Mouse (Mus musculus): ENCODE measurements at regions not wholly inside any gene's neighbourhood (a gene's known extent, or its start where the extent isn't known, plus 50 kb on each side); places are given as distances from the start of the nearest gene placed in this dataset.

DNA sequence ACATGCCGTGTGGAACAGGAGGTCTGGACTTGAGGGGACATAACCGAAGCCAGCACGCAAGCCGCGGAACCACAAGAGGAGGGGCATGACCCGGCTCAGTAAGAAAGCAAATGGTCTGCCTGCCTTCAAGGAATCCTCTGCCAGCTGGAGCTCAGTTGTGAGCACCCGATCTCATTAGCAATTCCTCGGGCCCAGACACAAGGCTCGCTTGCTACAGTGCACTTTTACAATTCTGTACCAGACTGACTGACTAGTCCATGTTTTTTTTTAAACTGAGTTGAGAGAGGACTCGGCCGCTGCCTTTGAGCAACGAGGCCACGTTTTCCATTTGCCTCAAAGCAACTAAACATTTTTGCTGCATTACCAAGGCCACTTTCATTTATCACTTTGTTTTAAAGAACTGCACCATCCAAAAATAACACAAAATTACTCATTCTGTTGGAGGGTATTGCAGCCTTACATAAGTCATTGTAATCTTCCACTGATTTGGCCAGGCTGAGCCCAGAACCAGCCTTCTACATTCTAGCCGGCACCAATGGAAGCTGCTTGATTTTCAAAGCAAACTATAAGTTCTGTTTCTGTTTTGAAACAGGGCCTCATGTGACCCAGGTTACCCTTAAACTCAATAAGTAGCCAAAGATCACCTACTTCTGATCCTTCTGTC is 245.9 kb upstream of the Tsc22d2 start:
- no peak overlapping the region for H3K27ac ChIP-seq (ENCODE audit: low read depth, low read length)
- ATAC-seq (ENCODE audit: low FRiP score, low TSS enrichment) = no peak

GRCm38 (mm10) chr3:58169786-58170185 is 244.7 kb upstream of the Tsc22d2 start:
- Histone ChIP-seq H3K4me3 (ENCODE audit: low read length) (no peak overlapping the region), H3K9ac (ENCODE audit: low read depth, low read length) (no peak overlapping the region), H3K9me3 (ENCODE audit: control insufficient read depth, low read length) (no peaks in the 10 kb centered on the region), H3K4me2 (replicated peaks; ENCODE audit: low read depth, low read length) (no peak overlapping the region), H3K4me1 (ENCODE audit: control insufficient read depth, insufficient read depth, low read length) (no peaks in the 10 kb centered on the region), H3K36me3 (ENCODE audit: control insufficient read depth, insufficient read depth, low read length) (no peaks in the 10 kb centered on the region), H3K27ac (ENCODE audit: low read depth, low read length) (no peak overlapping the region), H3K27me3 (ENCODE audit: control insufficient read depth, insufficient read depth, low read length) (no peaks in the 10 kb centered on the region)
- 86% methylated on average over 6 of the region's 6 CpGs for WGBS
- ATAC-seq (ENCODE audit: low FRiP score, low TSS enrichment) = no peak

More for the DNA sequence above, 245.9 kb upstream of the Tsc22d2 start:
- H3K27me3 ChIP-seq (ENCODE audit: control insufficient read depth, insufficient read depth, low read length) = no peaks in the 10 kb centered on the region
- H3K4me2 ChIP-seq (replicated peaks; ENCODE audit: low read depth, low read length) = no peak overlapping the region
- H3K9ac ChIP-seq (ENCODE audit: low read depth, low read length) = no peak overlapping the region
- H3K4me1 ChIP-seq (ENCODE audit: control insufficient read depth, insufficient read depth, low read length) = 0 out of 2 replicates have a peak, but pooled peaks cover under 1% of the 10 kb centered on the region
- WGBS = 50% methylated on average over 14 of the region's 14 CpGs
- H3K36me3 ChIP-seq (ENCODE audit: control insufficient read depth, insufficient read depth, low read length) = no peaks in the 10 kb centered on the region
- no peak overlapping the region for H3K4me3 ChIP-seq (ENCODE audit: low read length)
- no peaks in the 10 kb centered on the region for H3K9me3 ChIP-seq (ENCODE audit: control insufficient read depth, low read length)

GRCm38 (mm10) chr3:58172096-58172495 is 242.4 kb upstream of the Tsc22d2 start:
- no peaks in the 10 kb centered on the region for H3K36me3 ChIP-seq (ENCODE audit: control insufficient read depth, insufficient read depth, low read length)
- H3K27ac ChIP-seq (ENCODE audit: low read depth, low read length) = no peak overlapping the region
- H3K4me1 ChIP-seq (ENCODE audit: control insufficient read depth, insufficient read depth, low read length) = no peaks in the 10 kb centered on the region
- no peak for ATAC-seq (ENCODE audit: low FRiP score, low TSS enrichment)
- 85% methylated on average over 5 of the region's 5 CpGs for WGBS
- no peaks in the 10 kb centered on the region for H3K27me3 ChIP-seq (ENCODE audit: control insufficient read depth, insufficient read depth, low read length)
- H3K4me3 ChIP-seq (ENCODE audit: low read length) = no peak overlapping the region
- H3K4me2 ChIP-seq (replicated peaks; ENCODE audit: low read depth, low read length) = no peak overlapping the region
- H3K9ac ChIP-seq (ENCODE audit: low read depth, low read length) = no peak overlapping the region
- H3K9me3 ChIP-seq (ENCODE audit: control insufficient read depth, low read length) = no peaks in the 10 kb centered on the region

- no peak for ATAC-seq (ENCODE audit: low FRiP score, low TSS enrichment)
- 77% methylated on average over 1 of the region's 1 CpGs for WGBS
- Histone ChIP-seq H3K9ac (ENCODE audit: low read depth, low read length) (no peak overlapping the region), H3K4me3 (ENCODE audit: low read length) (no peak overlapping the region), H3K9me3 (ENCODE audit: control insufficient read depth, low read length) (no peaks in the 10 kb centered on the region), H3K4me1 (ENCODE audit: control insufficient read depth, insufficient read depth, low read length) (no peaks in the 10 kb centered on the region), H3K4me2 (replicated peaks; ENCODE audit: low read depth, low read length) (no peak overlapping the region), H3K27me3 (ENCODE audit: control insufficient read depth, insufficient read depth, low read length) (no peaks in the 10 kb centered on the region), H3K36me3 (ENCODE audit: control insufficient read depth, insufficient read depth, low read length) (no peaks in the 10 kb centered on the region), H3K27ac (ENCODE audit: low read depth, low read length) (no peak overlapping the region)
Measured at GRCm38 (mm10) chr3:58173821-58174220, 240.7 kb upstream of the Tsc22d2 start.

- 58% methylated on average over 3 of the region's 3 CpGs for WGBS
- Histone ChIP-seq H3K9ac (ENCODE audit: low read depth, low read length) (no peak overlapping the region), H3K27me3 (ENCODE audit: control insufficient read depth, insufficient read depth, low read length) (no peaks in the 10 kb centered on the region), H3K4me1 (ENCODE audit: control insufficient read depth, insufficient read depth, low read length) (no peaks in the 10 kb centered on the region), H3K36me3 (ENCODE audit: control insufficient read depth, insufficient read depth, low read length) (no peaks in the 10 kb centered on the region), H3K4me2 (replicated peaks; ENCODE audit: low read depth, low read length) (no peak overlapping the region), H3K4me3 (ENCODE audit: low read length) (no peak overlapping the region), H3K27ac (ENCODE audit: low read depth, low read length) (no peak overlapping the region), H3K9me3 (ENCODE audit: control insufficient read depth, low read length) (no peaks in the 10 kb centered on the region)
- no peak for ATAC-seq (ENCODE audit: low FRiP score, low TSS enrichment)
Measured at GRCm38 (mm10) chr3:58181715-58182114, 232.8 kb upstream of the Tsc22d2 start.

- 73% methylated on average over 4 of the region's 4 CpGs for WGBS
- Histone ChIP-seq H3K36me3 (ENCODE audit: control insufficient read depth, insufficient read depth, low read length) (no peaks in the 10 kb centered on the region), H3K27me3 (ENCODE audit: control insufficient read depth, insufficient read depth, low read length) (no peaks in the 10 kb centered on the region), H3K4me1 (ENCODE audit: control insufficient read depth, insufficient read depth, low read length) (no peaks in the 10 kb centered on the region), H3K27ac (ENCODE audit: low read depth, low read length) (no peak overlapping the region), H3K9ac (ENCODE audit: low read depth, low read length) (no peak overlapping the region), H3K4me3 (ENCODE audit: low read length) (no peak overlapping the region), H3K9me3 (ENCODE audit: control insufficient read depth, low read length) (no peaks in the 10 kb centered on the region), H3K4me2 (replicated peaks; ENCODE audit: low read depth, low read length) (no peak overlapping the region)
- no peak for ATAC-seq (ENCODE audit: low FRiP score, low TSS enrichment)
Measured at GRCm38 (mm10) chr3:58182299-58182698, 232.2 kb upstream of the Tsc22d2 start.

GRCm38 (mm10) chr3:58183279-58183678 is 231.2 kb upstream of the Tsc22d2 start:
- Histone ChIP-seq H3K4me3 (ENCODE audit: low read length) (no peak overlapping the region), H3K27ac (ENCODE audit: low read depth, low read length) (no peak overlapping the region), H3K36me3 (ENCODE audit: control insufficient read depth, insufficient read depth, low read length) (no peaks in the 10 kb centered on the region), H3K27me3 (ENCODE audit: control insufficient read depth, insufficient read depth, low read length) (no peaks in the 10 kb centered on the region), H3K4me2 (replicated peaks; ENCODE audit: low read depth, low read length) (no peak overlapping the region), H3K9me3 (ENCODE audit: control insufficient read depth, low read length) (no peaks in the 10 kb centered on the region), H3K9ac (ENCODE audit: low read depth, low read length) (no peak overlapping the region), H3K4me1 (ENCODE audit: control insufficient read depth, insufficient read depth, low read length) (no peaks in the 10 kb centered on the region)
- WGBS = 35% methylated on average over 3 of the region's 3 CpGs
- ATAC-seq (ENCODE audit: low FRiP score, low TSS enrichment) = no peak

GRCm38 (mm10) chr3:58200462-58200861 is 214.1 kb upstream of the Tsc22d2 start:
- Histone ChIP-seq H3K27ac (ENCODE audit: low read depth, low read length) (no peak overlapping the region), H3K4me1 (ENCODE audit: control insufficient read depth, insufficient read depth, low read length) (no peaks in the 10 kb centered on the region), H3K9ac (ENCODE audit: low read depth, low read length) (no peak overlapping the region), H3K9me3 (ENCODE audit: control insufficient read depth, low read length) (no peaks in the 10 kb centered on the region), H3K4me2 (replicated peaks; ENCODE audit: low read depth, low read length) (no peak overlapping the region), H3K27me3 (ENCODE audit: control insufficient read depth, insufficient read depth, low read length) (no peaks in the 10 kb centered on the region), H3K4me3 (ENCODE audit: low read length) (no peak overlapping the region), H3K36me3 (ENCODE audit: control insufficient read depth, insufficient read depth, low read length) (no peaks in the 10 kb centered on the region)
- WGBS = 87% methylated on average over 6 of the region's 6 CpGs
- ATAC-seq (ENCODE audit: low FRiP score, low TSS enrichment) = no peak

DNA sequence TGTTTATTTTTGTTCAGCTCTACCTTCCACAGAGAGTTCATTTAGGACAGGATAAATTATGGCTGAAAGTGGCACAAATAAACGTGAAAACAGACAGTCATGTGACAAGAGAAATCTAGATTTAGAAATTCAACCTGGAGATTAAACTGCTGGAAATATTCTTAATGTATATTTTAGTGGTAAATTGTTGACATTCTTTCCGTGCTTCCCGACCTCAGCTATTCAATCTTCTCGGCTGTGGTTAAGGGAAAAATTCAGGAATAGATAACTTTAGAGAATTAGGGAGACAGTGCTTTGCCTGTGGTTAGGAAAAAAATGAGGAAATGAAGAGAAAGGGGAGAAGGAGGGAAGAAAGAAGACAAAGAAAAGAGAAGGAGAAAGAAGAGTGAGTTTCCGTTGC is 211.7 kb upstream of the Tsc22d2 start:
- Histone ChIP-seq H3K4me3 (ENCODE audit: low read length) (no peak overlapping the region), H3K4me2 (replicated peaks; ENCODE audit: low read depth, low read length) (no peak overlapping the region), H3K4me1 (ENCODE audit: control insufficient read depth, insufficient read depth, low read length) (no peaks in the 10 kb centered on the region), H3K9ac (ENCODE audit: low read depth, low read length) (no peak overlapping the region), H3K27me3 (ENCODE audit: control insufficient read depth, insufficient read depth, low read length) (no peaks in the 10 kb centered on the region), H3K27ac (ENCODE audit: low read depth, low read length) (peak overlapping the region; percentile 55; the same call in 1 of the 2 replicates), H3K9me3 (ENCODE audit: control insufficient read depth, low read length) (no peaks in the 10 kb centered on the region), H3K36me3 (ENCODE audit: control insufficient read depth, insufficient read depth, low read length) (no peaks in the 10 kb centered on the region)
- ATAC-seq (ENCODE audit: low FRiP score, low TSS enrichment) = no peak
- WGBS = 56% methylated on average over 5 of the region's 5 CpGs
